Mouse (Mus musculus): ENCODE measurements around the gene Art3.

GRCm38 (mm10) chr5:92413271-92413981 lies 81.8 kb downstream of the Art3 start:
- no peak for TF ChIP-seq CTCF (IDR thresholded peaks at IDR 0.05; ENCODE audit: low read depth)
- TF ChIP-seq EP300 (IDR thresholded peaks at IDR 0.05; ENCODE audit: low read depth), result no peak

All from liver, embryonic 14.5 days (tissue).